Comparison of ENCODE assay signal across 11 mouse cellular contexts in the genomic region with DNA sequence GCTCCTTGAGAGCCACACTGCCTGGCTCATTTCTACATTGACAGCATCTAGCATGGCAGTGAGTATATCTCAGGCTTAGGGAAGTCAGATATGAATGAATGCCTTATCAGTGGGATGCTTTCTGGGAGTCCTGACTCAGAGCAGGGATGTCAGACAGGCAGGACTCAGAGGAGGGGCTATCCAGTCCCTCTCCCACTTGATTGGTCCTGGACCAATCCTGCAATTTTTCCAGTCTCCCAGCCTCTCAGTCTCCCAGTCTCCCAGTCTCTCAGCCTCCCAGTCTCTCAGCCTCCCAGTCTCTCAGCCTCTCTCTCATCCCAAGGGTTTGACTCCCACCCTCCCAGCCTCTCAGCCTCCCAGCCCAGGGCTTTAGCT.
A peak's percentile ranks its signal among the peaks of the same experiment; 100 is the strongest.
DNase-seq lines count a peak whose midpoint lies in the region; ATAC-seq lines count a peak whose summit lies in the region.
"Had no signal": no experiment of that assay in that cellular context is flagged by ENCODE, and none has a peak within 500 bp of the region (broad histone marks: within the 10 kb centered on the region; RNA-seq: fewer than 3 reads in every experiment).

No protein-coding gene starts in this region.

- H3K36me3 ChIP-seq in kidney, embryonic 15.5 days: no peaks in the 10 kb centered on the region
- H3K36me3 ChIP-seq in kidney, embryonic 16.5 days (ENCODE audit: insufficient read depth, low read length): no peaks in the 10 kb centered on the region
- no peaks in the 10 kb centered on the region for H3K36me3 ChIP-seq in embryonic facial prominence, embryonic 14.5 days (ENCODE audit: control insufficient read depth, insufficient read depth, low read length)
- no peaks in the 10 kb centered on the region for H3K36me3 ChIP-seq in forebrain, embryonic 16.5 days (ENCODE audit: control insufficient read depth, insufficient read depth)
- no peaks in the 10 kb centered on the region for H3K36me3 ChIP-seq in midbrain, embryonic 15.5 days (replicated peaks)

- H3K27ac ChIP-seq in kidney, embryonic 15.5 days: peak overlapping the region; percentile 51; the same call in 1 of the 2 replicates
- no peak overlapping the region for H3K27ac ChIP-seq in kidney, embryonic 16.5 days (ENCODE audit: low read length)
- no peak overlapping the region for H3K27ac ChIP-seq in embryonic facial prominence, embryonic 14.5 days (replicated peaks; ENCODE audit: low read depth, low read length)
- H3K27ac ChIP-seq in forebrain, embryonic 16.5 days (ENCODE audit: low read length): no peak overlapping the region
- no peak overlapping the region for H3K27ac ChIP-seq in midbrain, embryonic 15.5 days

- no peak for DNase-seq in embryonic facial prominence, embryonic 14.5 days (ENCODE audit: low spot score)
- DNase-seq in cerebellum, adult 11-12 months: no peak
- no peak for DNase-seq in spleen, postnatal 14 days (ENCODE audit: low spot score in 2 of 2)
- DNase-seq: thymus, adult 2 months had no signal

- peak; percentile 20; the same call in 1 of the 2 replicates for ATAC-seq in kidney, embryonic 15.5 days (replicated peaks; ENCODE audit: low FRiP score)
- ATAC-seq in kidney, embryonic 16.5 days (ENCODE audit: low FRiP score, low TSS enrichment): no peak; the same call in none of the 2 replicates
- ATAC-seq in embryonic facial prominence, embryonic 14.5 days (ENCODE audit: low read depth): 0 out of 2 replicates have a peak, but pooled peaks have one; percentile 5
- ATAC-seq in forebrain, embryonic 16.5 days: peak; percentile 36
- ATAC-seq in midbrain, embryonic 15.5 days (replicated peaks): peak; percentile 18
- ATAC-seq: CD4-positive, CD25-positive, alpha-beta regulatory T cell, adult 4 months; inflammation-experienced regulatory T-cells, adult 6 months; Patski had no signal

- 0 out of 2 replicates have a peak, but pooled peaks cover 8% of the 10 kb centered on the region for H3K27me3 ChIP-seq in kidney, embryonic 15.5 days
- 0 out of 2 replicates have a peak, but pooled peaks cover 5% of the 10 kb centered on the region for H3K27me3 ChIP-seq in kidney, embryonic 16.5 days (ENCODE audit: insufficient read depth, low read length)
- no peaks in the 10 kb centered on the region; the same call in 1 of the 2 replicates for H3K27me3 ChIP-seq in embryonic facial prominence, embryonic 14.5 days (replicated peaks; ENCODE audit: control insufficient read depth, insufficient read depth, low read length)
- H3K27me3 ChIP-seq in forebrain, embryonic 16.5 days (replicated peaks; ENCODE audit: control insufficient read depth, insufficient read depth, low read length): no peaks in the 10 kb centered on the region
- H3K27me3 ChIP-seq in midbrain, embryonic 15.5 days (replicated peaks): no peaks in the 10 kb centered on the region

- no peak overlapping the region for H3K9ac ChIP-seq in kidney, embryonic 15.5 days
- H3K9ac ChIP-seq in kidney, embryonic 16.5 days (replicated peaks; ENCODE audit: low read length): no peak overlapping the region
- no peak overlapping the region for H3K9ac ChIP-seq in embryonic facial prominence, embryonic 14.5 days (ENCODE audit: low read depth, low read length)
- H3K9ac ChIP-seq in forebrain, embryonic 16.5 days (replicated peaks; ENCODE audit: low read depth, low read length): no peak overlapping the region
- no peak overlapping the region for H3K9ac ChIP-seq in midbrain, embryonic 15.5 days

- H3K4me1 ChIP-seq in kidney, embryonic 15.5 days: peaks cover 37% of the 10 kb centered on the region
- peaks cover 17% of the 10 kb centered on the region for H3K4me1 ChIP-seq in kidney, embryonic 16.5 days (ENCODE audit: insufficient read depth, low read length)
- H3K4me1 ChIP-seq in embryonic facial prominence, embryonic 14.5 days (ENCODE audit: control insufficient read depth, insufficient read depth, low read length): peaks cover 4% of the 10 kb centered on the region; the same call in 1 of the 2 replicates
- peaks cover 19% of the 10 kb centered on the region for H3K4me1 ChIP-seq in forebrain, embryonic 16.5 days (replicated peaks; ENCODE audit: control insufficient read depth, insufficient read depth, low read length)
- H3K4me1 ChIP-seq in midbrain, embryonic 15.5 days: peaks cover 18% of the 10 kb centered on the region

- no peak overlapping the region for H3K4me2 ChIP-seq in kidney, embryonic 15.5 days
- H3K4me2 ChIP-seq in kidney, embryonic 16.5 days (replicated peaks; ENCODE audit: low read depth, low read length): no peak overlapping the region
- no peak overlapping the region for H3K4me2 ChIP-seq in embryonic facial prominence, embryonic 14.5 days (ENCODE audit: low read depth, low read length)
- H3K4me2 ChIP-seq in forebrain, embryonic 16.5 days (ENCODE audit: low read length): no peak overlapping the region
- H3K4me2 ChIP-seq in midbrain, embryonic 15.5 days: no peak overlapping the region

- H3K4me3 ChIP-seq in kidney, embryonic 15.5 days (replicated peaks): no peak overlapping the region
- H3K4me3 ChIP-seq in kidney, embryonic 16.5 days (ENCODE audit: low read length): no peak overlapping the region
- H3K4me3 ChIP-seq in embryonic facial prominence, embryonic 14.5 days (ENCODE audit: low read depth, low read length): no peak overlapping the region
- no peak overlapping the region for H3K4me3 ChIP-seq in forebrain, embryonic 16.5 days (replicated peaks; ENCODE audit: low read length)
- H3K4me3 ChIP-seq in midbrain, embryonic 15.5 days: no peak overlapping the region

- no peaks in the 10 kb centered on the region for H3K9me3 ChIP-seq in kidney, embryonic 15.5 days (replicated peaks)
- H3K9me3 ChIP-seq in kidney, embryonic 16.5 days (ENCODE audit: low read length): no peaks in the 10 kb centered on the region
- no peaks in the 10 kb centered on the region for H3K9me3 ChIP-seq in embryonic facial prominence, embryonic 14.5 days (ENCODE audit: control insufficient read depth, low read length)
- H3K9me3 ChIP-seq in forebrain, embryonic 16.5 days (ENCODE audit: control insufficient read depth, low read length): no peaks in the 10 kb centered on the region
- H3K9me3 ChIP-seq in midbrain, embryonic 15.5 days: no peaks in the 10 kb centered on the region
